Mouse (Mus musculus): ENCODE data around the gene Nle1.

- TF ChIP-seq POLR2A (IDR thresholded peaks at IDR 0.05; ENCODE audit: borderline replicate concordance, low read depth, low read length) = no peak
- TF ChIP-seq CTCF (IDR thresholded peaks at IDR 0.05; ENCODE audit: low read depth, low read length) = no peak
Observed at GRCm38 (mm10) chr11:82905816-82906215, 2.4 kb downstream of the Nle1 start.

All from bone marrow macrophage, adult 2 months (primary cell).